Mouse (Mus musculus): Measurements from ENCODE around the gene Flg.

- TF ChIP-seq POLR2A (IDR thresholded peaks at IDR 0.05; ENCODE audit: borderline replicate concordance, extremely low read depth, insufficient read depth, insufficient read length, poor library complexity, severe bottlenecking) (no peak), CTCF (IDR thresholded peaks at IDR 0.05; ENCODE audit: borderline replicate concordance, extremely low read depth, insufficient read depth, insufficient read length) (no peak)
Measured at GRCm38 (mm10) chr3:93314388-93314787, 41.1 kb downstream of the Flg start.

Measured in brain, embryonic 14.5 days (tissue).